Mouse (Mus musculus) ES-E14 (cell line): ENCODE measurements at regions not wholly inside any gene's neighbourhood (a gene's known extent, or its start where the extent isn't known, plus 50 kb on each side); places are given as distances from the start of the nearest gene placed in this dataset.

Experiments used
- CHD2 ChIP-seq: IDR thresholded peaks from 2 replicates; pipeline ENCODE4 v1.6.1; 2014; ENCODE audit warnings: mild to moderate bottlenecking, low read depth, low read length, inconsistent platforms
- ZNF384 ChIP-seq: IDR thresholded peaks from 2 replicates; pipeline ENCODE4 v1.6.1; 2012; ENCODE audit warnings: low read depth, low read length, inconsistent platforms

DNA sequence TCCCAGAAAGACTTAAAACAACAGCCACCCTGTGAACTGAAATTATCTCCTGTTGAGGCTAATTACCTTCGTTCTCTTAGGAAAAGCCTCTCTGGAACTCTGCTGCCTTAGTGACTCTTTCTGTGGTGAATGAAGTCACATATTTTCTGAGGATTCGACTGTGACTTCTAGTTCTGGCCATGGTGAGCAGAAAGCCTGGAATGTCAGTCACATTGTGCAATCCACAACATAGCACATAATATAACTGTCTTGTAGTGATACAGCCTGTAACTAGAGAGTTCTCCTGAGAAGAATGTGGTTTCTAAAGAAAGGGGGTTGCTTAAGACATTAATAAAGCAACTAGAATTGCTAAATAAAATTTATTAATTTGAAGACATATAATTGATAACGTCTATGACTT is 342.7 kb downstream of the Fbxo8 start:
- TF ChIP-seq ZNF384 (no peak), CHD2 (no peak)
